22 mouse cellular contexts compared by ENCODE assay signal in the genomic region with DNA sequence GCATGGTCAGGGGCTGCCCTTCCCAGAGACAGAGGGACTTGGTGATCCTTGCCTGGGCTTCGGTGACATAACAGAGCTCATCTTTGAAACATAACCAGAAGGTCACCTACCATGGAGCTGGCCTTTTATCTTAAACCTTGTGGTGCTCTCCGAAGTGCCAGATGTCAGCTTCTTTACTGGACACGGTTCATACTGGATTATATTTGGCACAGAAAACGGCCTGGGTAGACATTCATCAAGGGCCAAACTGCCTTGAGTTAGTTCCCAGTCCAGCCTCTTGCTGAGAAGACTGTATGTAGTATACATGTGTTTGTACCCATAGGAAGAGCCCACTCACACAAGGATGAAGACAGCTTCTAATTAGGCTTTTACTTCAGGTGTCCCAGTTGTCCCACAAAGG. TPM values are rescaled to one million over a fixed set of nuclear protein-coding genes. Genes with fewer than 3 reads are reported as not detected.
A peak's percentile ranks its signal among the peaks of the same experiment; 100 is the strongest.
DNase-seq lines count a peak whose midpoint lies in the region; TF ChIP-seq lines count a peak whose summit lies in the region.
"Had no signal": no experiment of that assay in that cellular context is flagged by ENCODE, and none has a peak within 500 bp of the region (broad histone marks: within the 10 kb centered on the region; RNA-seq: fewer than 3 reads in every experiment).

No protein-coding gene starts in this region.

- peaks cover 14% of the 10 kb centered on the region; the same call in 1 of the 2 replicates for H3K27me3 ChIP-seq in heart, embryonic 10.5 days (ENCODE audit: insufficient read depth, poor library complexity, severe bottlenecking)
- H3K27me3 ChIP-seq in testis, adult 2 months (ENCODE audit: control insufficient read depth, insufficient read depth, low read length) = no peaks in the 10 kb centered on the region
- H3K27me3 ChIP-seq: CH12.LX, Patski had no signal

- H3K36me3 ChIP-seq in heart, embryonic 10.5 days = no peaks in the 10 kb centered on the region
- no peaks in the 10 kb centered on the region for H3K36me3 ChIP-seq in testis, adult 2 months (ENCODE audit: control insufficient read depth, insufficient read depth, low read length)
- H3K36me3 ChIP-seq: G1E had no signal

- no peak overlapping the region for H3K4me3 ChIP-seq in heart, embryonic 10.5 days
- H3K4me3 ChIP-seq in testis, adult 2 months (ENCODE audit: control insufficient read depth, low read depth, low read length) = peak overlapping the region; percentile 49

- TF ChIP-seq CTCF in testis, adult 2 months (IDR thresholded peaks at IDR 0.05; ENCODE audit: control insufficient read depth, insufficient read depth, insufficient replicate concordance, low read depth, low read length) = no peak

- H3K4me1 ChIP-seq in heart, embryonic 10.5 days = peaks cover 4% of the 10 kb centered on the region; the same call in 1 of the 2 replicates
- no peaks in the 10 kb centered on the region for H3K4me1 ChIP-seq in testis, adult 2 months (ENCODE audit: control insufficient read depth, insufficient read depth, low read length)

- DNase-seq in heart, adult 11 months = peak; percentile 87
- DNase-seq in heart, embryonic 10.5 days (ENCODE audit: low spot score) = no peak
- no peak for DNase-seq in testis, postnatal 14 days (ENCODE audit: low spot score)
- peak; percentile 53 for DNase-seq in adipocyte (ENCODE audit: low spot score)
- no peak for DNase-seq in cerebellum, postnatal 36 days
- DNase-seq: adrenal gland, adult 2 months; adrenal gland, adult 8-10 months; adrenal gland, postnatal 10 days; adrenal gland, postnatal 14 days; adrenal gland, postnatal 25 days; adrenal gland, postnatal 36 days; B cell, adult 2 months; cerebellum, adult 11 months; cerebellum, adult 11-12 months; cerebellum, adult 18-20 months had no signal

- no peak for TF ChIP-seq POLR2A in testis, adult 2 months (IDR thresholded peaks at IDR 0.05; ENCODE audit: control insufficient read depth, low read depth, low read length)

- no peaks in the 10 kb centered on the region for H3K9me3 ChIP-seq in heart, embryonic 10.5 days
- H3K9me3 ChIP-seq: G1E had no signal

- no peak overlapping the region for H3K27ac ChIP-seq in heart, embryonic 10.5 days
- no peak overlapping the region for H3K27ac ChIP-seq in testis, adult 2 months (ENCODE audit: control insufficient read depth, insufficient read depth, low read depth, low read length)

- 81% methylated on average over 4 of the region's 4 CpGs for WGBS in heart, embryonic 10.5 days

RNA-seq across cellular contexts. Expression of a gene that starts 11.0 kb away (rescaled TPM):
- 0.39 and 0.45 TPM in 2 replicates for polyA plus RNA-seq in heart, embryonic 10.5 days (2016; fragmentation: Nextera tagmentation; extraction: Ambion mirVana)
- 0.40 and 0.41 TPM in 2 replicates for polyA plus RNA-seq in testis, adult 2 months (2012; rRNA removed)
- polyA plus RNA-seq: activated CD4-positive, CD25-positive, alpha-beta regulatory T cell, adult 4 months; C2C12; CD4-positive, CD25-positive, alpha-beta regulatory T cell, adult 4 months; G1E had no signal

RNA-seq across cellular contexts. Expression of a gene that starts 23.6 kb away (rescaled TPM):
- 82.7 and 88.8 TPM in 2 replicates for polyA plus RNA-seq in heart, embryonic 10.5 days (2016; fragmentation: Nextera tagmentation; extraction: Ambion mirVana)
- polyA plus RNA-seq in testis, adult 2 months (2012; rRNA removed) = 154 and 207 TPM in 2 replicates
- polyA plus RNA-seq: activated CD4-positive, CD25-positive, alpha-beta regulatory T cell, adult 4 months; CD4-positive, CD25-positive, alpha-beta regulatory T cell, adult 4 months; G1E had no signal

Comparison
In these comparisons a context has a peak if more than half of its experiments do, and no peak if none do; other contexts are left out.
1. DNase-seq: peak in heart, adult 11 months (single experiment) and adipocyte (single experiment); none in heart, embryonic 10.5 days (single experiment), testis, postnatal 14 days (single experiment) and cerebellum, postnatal 36 days (0 of 2).